Mouse (Mus musculus): ENCODE measurements around the gene 1700123O20Rik. TPM values are rescaled to one million over a fixed set of nuclear protein-coding genes. Genes with fewer than 3 reads are reported as not detected.

1700123O20Rik gene
- polyA plus RNA-seq, 1 experiment from 2014 or later = 106 TPM

DNA sequence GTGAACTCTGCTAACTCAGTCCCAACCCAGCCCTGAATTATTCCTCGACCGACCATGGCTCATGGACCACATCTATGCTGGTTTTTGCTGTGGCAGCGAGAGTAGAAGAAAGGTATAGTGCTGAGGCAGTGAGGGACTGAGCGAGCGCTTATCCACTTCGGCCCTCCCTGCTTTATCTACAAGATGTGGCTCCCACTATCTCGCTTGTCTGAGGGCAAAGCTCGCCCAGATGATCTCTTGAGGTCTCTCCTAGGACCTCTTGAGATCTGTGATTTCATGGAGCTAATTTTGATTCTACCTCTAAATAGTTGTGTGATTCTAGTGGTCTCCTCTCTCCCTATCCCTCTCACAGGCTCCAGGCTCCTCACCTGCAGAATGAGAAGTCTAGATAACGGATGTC lies 23.0 kb downstream of the 1700123O20Rik start:
- 79% methylated on average over 9 of the region's 9 CpGs for WGBS
- Histone ChIP-seq H3K27ac (no peak overlapping the region), H3K9me3 (no peaks in the 10 kb centered on the region), H3K4me2 (replicated peaks) (no peak overlapping the region), H3K4me3 (no peak overlapping the region), H3K9ac (no peak overlapping the region), H3K4me1 (no peaks in the 10 kb centered on the region), H3K27me3 (no peaks in the 10 kb centered on the region), H3K36me3 (no peaks in the 10 kb centered on the region)
- ATAC-seq (ENCODE audit: insufficient number of reproducible peaks, insufficient read depth, low FRiP score, low TSS enrichment) = no peak

DNA sequence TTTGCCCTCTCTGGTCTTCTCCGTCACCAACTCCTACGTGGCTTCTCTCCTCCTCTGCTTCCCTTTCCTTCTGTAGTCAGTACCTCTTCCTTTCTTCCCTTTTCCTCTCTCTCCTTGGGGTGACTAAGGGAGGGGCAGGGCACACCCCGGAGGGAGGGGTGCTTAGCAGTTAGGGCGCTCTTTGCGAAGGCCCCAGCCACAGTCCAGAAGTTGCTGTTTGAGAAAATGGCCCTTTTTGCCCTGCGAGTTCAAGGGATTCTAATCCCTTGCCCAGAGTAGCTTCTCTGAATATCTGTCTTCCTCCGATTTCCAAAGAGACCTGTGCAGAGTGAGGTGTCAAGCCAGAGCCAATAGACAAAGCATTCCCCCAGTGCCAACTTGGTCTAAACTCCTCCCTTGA lies 26.1 kb downstream of the 1700123O20Rik start, which contains the start of gene Cebpe:
Gene Cebpe (minus strand): TSS at position 101 of the 400 bp plus-strand sequence.
- no peak for ATAC-seq (ENCODE audit: insufficient number of reproducible peaks, insufficient read depth, low FRiP score, low TSS enrichment)
- H3K27ac ChIP-seq = no peak within 1 kb of the TSS
- 0 out of 2 replicates have a peak, but pooled peaks cover 5% of the 10 kb centered on the region for H3K4me1 ChIP-seq
- WGBS = 88% methylated on average over 7 of the region's 7 CpGs
- no peaks in the 10 kb centered on the region for H3K36me3 ChIP-seq
- H3K9me3 ChIP-seq = no peaks in the 10 kb centered on the region
- H3K27me3 ChIP-seq = no peaks in the 10 kb centered on the region
- H3K9ac ChIP-seq = no peak within 1 kb of the TSS
- H3K4me2 ChIP-seq (replicated peaks) = no peak within 1 kb of the TSS
- H3K4me3 ChIP-seq = no peak within 1 kb of the TSS

DNA sequence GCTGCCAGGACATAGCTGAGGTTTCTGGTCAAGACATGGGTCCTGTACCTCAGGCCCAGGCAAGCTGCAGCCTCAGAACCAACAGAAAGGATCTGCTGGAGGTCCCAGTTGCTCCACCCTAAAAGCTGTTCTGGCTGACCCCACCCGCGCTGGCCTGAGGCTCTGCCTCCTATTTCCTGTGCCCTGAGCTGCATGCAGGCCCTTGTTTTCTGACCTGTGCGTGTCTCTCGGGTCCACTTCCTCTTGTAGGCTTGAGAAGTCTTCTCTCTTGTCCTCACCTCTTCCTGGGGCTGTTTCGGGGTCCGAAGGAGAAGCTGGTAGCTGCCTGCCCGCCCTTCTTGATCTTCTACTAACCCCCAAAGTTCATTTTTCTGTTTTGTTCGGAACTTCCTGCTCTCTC lies 26.8 kb downstream of the 1700123O20Rik start:
- Histone ChIP-seq H3K9me3 (no peaks in the 10 kb centered on the region), H3K27me3 (no peaks in the 10 kb centered on the region), H3K9ac (no peak overlapping the region), H3K4me1 (0 out of 2 replicates have a peak, but pooled peaks cover 5% of the 10 kb centered on the region), H3K4me2 (replicated peaks) (no peak overlapping the region), H3K4me3 (no peak overlapping the region), H3K27ac (no peak overlapping the region), H3K36me3 (no peaks in the 10 kb centered on the region)
- ATAC-seq (ENCODE audit: insufficient number of reproducible peaks, insufficient read depth, low FRiP score, low TSS enrichment) = no peak
- 40% methylated on average over 8 of the region's 8 CpGs for WGBS

DNA sequence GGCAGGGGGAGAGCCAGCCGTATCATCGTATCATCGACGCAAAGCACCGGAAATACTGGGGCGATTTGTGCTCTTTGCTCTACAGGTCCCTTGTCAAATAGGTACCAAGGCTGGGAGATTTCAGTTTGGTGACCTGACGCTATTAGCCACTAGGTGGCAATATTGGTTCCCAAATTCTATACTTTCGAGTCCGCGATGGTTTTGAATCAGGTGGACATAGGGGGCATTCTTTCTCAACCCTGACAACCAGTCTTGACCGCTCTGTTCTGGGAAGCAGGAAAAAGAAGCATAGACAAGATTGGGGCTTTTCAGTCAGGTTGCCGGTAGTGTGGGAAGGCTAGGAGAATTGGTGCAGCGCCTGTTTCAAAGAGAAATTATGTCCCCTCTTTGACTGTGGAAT lies 28.1 kb downstream of the 1700123O20Rik start:
- Histone ChIP-seq H3K4me1 (0 out of 2 replicates have a peak, but pooled peaks cover 5% of the 10 kb centered on the region), H3K27ac (no peak overlapping the region), H3K36me3 (no peaks in the 10 kb centered on the region), H3K9ac (no peak overlapping the region), H3K9me3 (no peaks in the 10 kb centered on the region), H3K4me3 (peak overlapping the region; percentile 23), H3K27me3 (no peaks in the 10 kb centered on the region), H3K4me2 (replicated peaks) (peak overlapping the region; percentile 55)
- no peak for ATAC-seq (ENCODE audit: insufficient number of reproducible peaks, insufficient read depth, low FRiP score, low TSS enrichment)
- under 1% methylated on average over 13 of the region's 13 CpGs for WGBS

DNA sequence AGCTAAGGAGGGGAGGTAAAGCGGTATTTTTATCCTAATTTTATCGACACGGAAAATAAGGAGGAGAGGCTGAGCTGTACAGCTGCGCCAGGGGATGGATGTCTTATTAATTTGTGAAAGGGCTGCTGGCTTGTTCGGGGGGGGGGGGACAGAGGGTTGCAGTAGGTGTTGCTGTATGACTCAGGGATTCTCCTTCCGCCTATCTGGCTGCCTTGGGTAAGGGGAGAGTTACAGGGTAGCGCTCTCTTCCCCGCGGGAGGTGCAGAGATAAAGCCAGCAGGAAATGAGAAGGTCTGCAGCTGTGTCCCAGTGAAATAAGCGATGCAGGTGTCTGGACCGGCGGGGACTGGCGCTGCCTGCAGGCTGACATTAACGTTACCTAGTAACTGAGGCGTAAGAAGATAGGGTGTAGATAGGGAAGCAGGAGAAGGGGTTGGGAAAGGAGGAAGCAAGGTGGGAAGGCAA lies 28.6 kb downstream of the 1700123O20Rik start:
- H3K9me3 ChIP-seq = no peaks in the 10 kb centered on the region
- 0 out of 2 replicates have a peak, but pooled peaks cover 5% of the 10 kb centered on the region for H3K4me1 ChIP-seq
- peak overlapping the region; percentile 23 for H3K4me3 ChIP-seq
- WGBS = 3% methylated on average over 15 of the region's 15 CpGs
- ATAC-seq (ENCODE audit: insufficient number of reproducible peaks, insufficient read depth, low FRiP score, low TSS enrichment) = no peak
- no peak overlapping the region for H3K27ac ChIP-seq
- no peak overlapping the region for H3K9ac ChIP-seq
- H3K36me3 ChIP-seq = no peaks in the 10 kb centered on the region
- peak overlapping the region; percentile 55 for H3K4me2 ChIP-seq (replicated peaks)
- H3K27me3 ChIP-seq = no peaks in the 10 kb centered on the region

DNA sequence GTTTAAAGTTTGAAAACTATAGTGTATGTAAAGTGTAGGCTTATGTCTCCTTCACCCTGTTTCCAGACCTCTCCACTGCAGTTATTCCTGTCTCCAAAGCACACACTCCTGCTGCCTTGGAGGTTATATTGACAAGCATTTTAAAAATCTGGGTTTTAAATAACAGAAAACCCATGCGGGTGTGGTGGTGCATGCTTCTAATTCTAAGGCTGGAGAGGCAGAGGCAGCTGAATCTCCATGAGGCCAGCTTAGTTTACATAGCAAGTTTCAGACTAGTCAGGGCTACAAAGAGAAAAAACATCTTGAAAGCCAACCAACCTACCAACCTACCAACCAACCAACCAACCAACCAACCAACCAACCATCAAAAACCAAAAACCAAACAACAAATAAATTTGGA lies 29.4 kb downstream of the 1700123O20Rik start:
- H3K4me2 ChIP-seq (replicated peaks) = no peak overlapping the region
- H3K27ac ChIP-seq = no peak overlapping the region
- H3K4me1 ChIP-seq = 0 out of 2 replicates have a peak, but pooled peaks cover 5% of the 10 kb centered on the region

DNA sequence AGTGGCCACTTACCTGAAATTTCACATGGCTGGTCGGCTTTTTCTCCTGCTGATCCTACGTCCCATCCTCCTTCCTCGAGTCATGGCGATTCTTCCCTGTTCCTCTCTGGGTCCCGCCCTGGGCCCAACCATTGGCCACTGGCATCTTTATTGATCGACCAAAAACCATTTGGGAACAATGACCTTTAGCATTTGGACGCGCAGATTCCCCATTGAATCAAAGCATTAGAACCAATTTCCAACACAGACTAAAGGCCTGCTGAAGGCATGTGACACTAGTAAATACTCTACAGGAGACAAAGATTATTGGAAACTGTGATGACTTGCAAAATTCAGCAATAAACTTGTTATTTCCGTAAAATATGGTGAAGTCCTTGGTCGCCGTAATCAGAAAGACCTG lies 34.0 kb downstream of the 1700123O20Rik start:
- Histone ChIP-seq H3K9ac (no peak overlapping the region), H3K4me1 (no peaks in the 10 kb centered on the region), H3K27ac (no peak overlapping the region), H3K4me3 (no peak overlapping the region), H3K9me3 (no peaks in the 10 kb centered on the region), H3K4me2 (replicated peaks) (no peak overlapping the region), H3K27me3 (no peaks in the 10 kb centered on the region), H3K36me3 (no peaks in the 10 kb centered on the region)
- ATAC-seq (ENCODE audit: insufficient number of reproducible peaks, insufficient read depth, low FRiP score, low TSS enrichment) = no peak
- WGBS = 90% methylated on average over 11 of the region's 11 CpGs

More for the DNA sequence above, 29.4 kb downstream of the 1700123O20Rik start:
- Histone ChIP-seq H3K9ac (no peak overlapping the region), H3K9me3 (no peaks in the 10 kb centered on the region), H3K4me3 (no peak overlapping the region), H3K36me3 (no peaks in the 10 kb centered on the region), H3K27me3 (no peaks in the 10 kb centered on the region)
- ATAC-seq (ENCODE audit: insufficient number of reproducible peaks, insufficient read depth, low FRiP score, low TSS enrichment) = no peak
- WGBS = 64% methylated on average over 1 of the region's 1 CpGs

DNA sequence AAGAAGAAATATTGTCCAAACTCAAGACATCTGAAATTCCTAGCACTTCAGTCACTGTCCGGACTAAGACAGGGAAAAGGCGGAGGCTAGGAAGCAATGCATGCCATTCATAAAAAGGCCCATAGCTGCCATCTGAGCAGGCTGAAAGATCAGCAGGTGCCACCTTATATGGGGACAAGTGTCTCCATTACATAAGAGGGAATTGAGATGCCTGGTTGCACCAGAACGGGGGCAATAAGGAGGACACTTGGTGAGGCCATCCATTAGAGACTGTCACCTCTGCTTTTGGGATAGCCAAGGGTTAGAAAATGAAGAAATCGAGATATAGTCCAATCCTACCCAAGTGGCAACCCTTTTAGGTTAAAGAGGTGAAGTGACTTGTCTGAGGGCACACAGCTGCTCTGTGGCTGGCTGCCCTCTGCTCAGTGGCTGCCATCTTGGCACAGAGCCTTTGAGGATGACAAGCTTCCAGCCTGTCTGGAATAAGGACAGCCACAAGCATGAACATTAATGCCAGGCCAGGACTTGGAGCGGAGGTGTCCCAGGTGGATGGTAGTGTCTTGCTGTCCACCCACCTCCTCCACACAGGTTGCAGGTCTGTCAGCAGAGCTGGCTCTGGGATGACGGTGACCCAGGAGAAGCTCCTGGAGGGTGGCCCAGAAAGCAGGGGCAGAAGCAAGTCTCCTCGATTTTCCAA lies 34.8 kb downstream of the 1700123O20Rik start:
- H3K9me3 ChIP-seq = no peaks in the 10 kb centered on the region
- no peaks in the 10 kb centered on the region for H3K27me3 ChIP-seq
- ATAC-seq (ENCODE audit: insufficient number of reproducible peaks, insufficient read depth, low FRiP score, low TSS enrichment) = no peak
- H3K4me2 ChIP-seq (replicated peaks) = no peak overlapping the region
- no peaks in the 10 kb centered on the region for H3K4me1 ChIP-seq
- H3K27ac ChIP-seq = no peak overlapping the region
- no peak overlapping the region for H3K9ac ChIP-seq
- no peak overlapping the region for H3K4me3 ChIP-seq
- WGBS = 84% methylated on average over 7 of the region's 7 CpGs
- no peaks in the 10 kb centered on the region for H3K36me3 ChIP-seq

DNA sequence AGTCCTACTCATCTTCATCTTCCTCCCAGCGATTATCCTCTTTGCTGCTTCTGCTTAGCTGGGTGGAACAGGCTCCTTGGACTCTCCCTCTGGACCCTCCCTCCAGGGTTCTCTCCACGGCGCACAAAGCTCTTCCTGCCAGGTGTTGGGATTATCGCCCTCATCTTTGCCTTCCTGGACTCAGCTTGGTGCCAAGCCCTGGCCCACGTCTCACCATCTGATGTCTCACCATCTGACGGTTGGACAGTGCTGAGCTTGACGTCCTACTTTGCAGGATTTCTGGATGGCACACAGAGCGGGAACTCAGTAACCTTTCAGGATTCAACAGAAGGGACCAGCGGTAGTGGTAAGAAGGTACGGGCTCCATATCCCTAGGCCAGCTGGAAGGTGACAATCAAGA lies 35.7 kb downstream of the 1700123O20Rik start:
- 80% methylated on average over 10 of the region's 10 CpGs for WGBS
- no peak overlapping the region for H3K9ac ChIP-seq
- no peak for ATAC-seq (ENCODE audit: insufficient number of reproducible peaks, insufficient read depth, low FRiP score, low TSS enrichment)
- no peak overlapping the region for H3K27ac ChIP-seq
- H3K4me2 ChIP-seq (replicated peaks) = no peak overlapping the region
- H3K4me1 ChIP-seq = no peaks in the 10 kb centered on the region
- H3K36me3 ChIP-seq = no peaks in the 10 kb centered on the region
- no peak overlapping the region for H3K4me3 ChIP-seq
- no peaks in the 10 kb centered on the region for H3K27me3 ChIP-seq
- no peaks in the 10 kb centered on the region for H3K9me3 ChIP-seq

DNA sequence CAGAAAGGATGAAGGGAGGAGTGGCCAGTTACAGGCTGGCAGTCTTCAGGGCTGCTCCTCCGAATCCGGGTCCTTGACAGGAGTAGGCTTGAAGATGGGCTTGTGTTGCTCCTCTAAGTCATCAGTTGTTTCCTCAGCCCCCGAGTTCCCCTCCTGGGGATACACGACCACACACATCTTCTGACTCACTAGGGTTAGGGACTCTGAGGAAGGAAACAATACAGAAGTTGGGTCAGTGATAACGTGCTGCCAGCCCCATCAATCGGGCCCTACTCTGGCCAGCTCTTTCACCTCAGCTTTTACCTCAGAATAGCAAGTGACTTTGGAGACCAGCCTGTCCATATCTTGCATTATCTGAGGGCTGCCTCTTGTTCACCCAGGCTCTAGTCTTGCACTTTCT lies 38.0 kb downstream of the 1700123O20Rik start:
- Histone ChIP-seq H3K9ac (no peak overlapping the region), H3K4me1 (no peaks in the 10 kb centered on the region), H3K27me3 (no peaks in the 10 kb centered on the region), H3K27ac (no peak overlapping the region), H3K36me3 (no peaks in the 10 kb centered on the region), H3K4me2 (replicated peaks) (no peak overlapping the region), H3K9me3 (no peaks in the 10 kb centered on the region), H3K4me3 (no peak overlapping the region)
- WGBS = 83% methylated on average over 6 of the region's 6 CpGs
- ATAC-seq (ENCODE audit: insufficient number of reproducible peaks, insufficient read depth, low FRiP score, low TSS enrichment) = no peak

DNA sequence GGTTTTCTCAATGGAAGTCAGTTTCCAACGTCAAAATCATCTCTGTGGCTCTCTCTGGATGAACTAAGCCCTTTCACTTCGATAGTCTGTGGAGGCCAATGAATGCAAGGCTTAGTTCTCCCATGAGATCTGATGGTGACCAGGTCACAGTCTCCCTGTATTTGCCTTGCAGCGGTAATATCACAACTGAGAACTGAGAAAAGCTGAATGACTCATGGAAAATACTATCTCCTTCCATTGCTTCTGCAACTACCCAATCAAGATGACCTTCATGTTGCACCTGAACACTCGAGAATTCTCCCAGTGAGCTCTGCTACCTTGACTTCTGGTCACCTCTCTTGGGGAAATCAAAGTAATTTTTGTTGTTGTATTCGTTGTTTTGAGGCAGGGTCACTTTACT lies 41.5 kb downstream of the 1700123O20Rik start:
- Histone ChIP-seq H3K9ac (no peak overlapping the region), H3K4me2 (replicated peaks) (no peak overlapping the region), H3K9me3 (no peaks in the 10 kb centered on the region), H3K27me3 (no peaks in the 10 kb centered on the region), H3K36me3 (no peaks in the 10 kb centered on the region), H3K4me3 (no peak overlapping the region), H3K27ac (no peak overlapping the region), H3K4me1 (no peaks in the 10 kb centered on the region)
- ATAC-seq (ENCODE audit: insufficient number of reproducible peaks, insufficient read depth, low FRiP score, low TSS enrichment) = no peak
- 73% methylated on average over 5 of the region's 5 CpGs for WGBS

DNA sequence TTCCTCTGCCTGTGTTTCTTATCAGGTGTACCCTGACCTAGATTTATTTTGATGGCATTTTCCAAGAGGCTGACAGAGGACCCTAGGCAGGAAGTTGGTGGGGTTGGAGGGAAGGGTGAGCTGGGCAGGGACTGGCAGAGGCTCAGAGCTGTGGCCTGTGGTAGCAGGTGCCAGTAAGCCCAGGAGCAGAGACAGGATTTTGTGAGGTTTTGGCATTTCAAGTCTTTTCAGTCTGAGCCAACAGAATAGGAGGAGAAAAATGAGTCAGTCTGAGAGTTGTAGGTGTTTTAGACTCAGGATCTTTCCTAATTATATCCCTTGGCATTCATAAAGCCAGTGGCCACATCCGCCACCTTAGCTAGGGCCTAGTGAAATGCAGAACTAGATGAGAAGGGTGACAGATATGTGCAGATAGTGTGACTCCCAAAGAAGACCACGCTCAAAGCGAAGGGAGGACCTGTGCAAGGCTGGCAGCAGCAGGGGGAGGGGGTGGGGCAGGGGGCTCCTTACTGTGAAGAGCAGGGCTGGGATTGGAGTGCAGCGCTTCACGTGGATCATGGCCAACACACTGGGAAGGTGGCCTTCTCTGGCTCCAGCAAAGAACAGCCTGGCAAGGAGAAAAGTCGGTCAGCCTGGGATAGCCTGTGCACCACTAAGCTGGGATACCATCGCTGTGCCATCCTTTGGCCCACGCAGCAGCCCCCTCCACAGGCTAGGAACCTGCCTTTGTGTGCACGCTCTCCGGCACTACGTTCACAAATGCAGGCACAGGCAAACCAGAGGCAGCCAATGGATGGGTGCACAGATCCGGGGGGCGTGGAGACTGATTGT lies 43.0 kb downstream of the 1700123O20Rik start:
- H3K4me2 ChIP-seq (replicated peaks) = no peak overlapping the region
- no peaks in the 10 kb centered on the region for H3K27me3 ChIP-seq
- no peaks in the 10 kb centered on the region for H3K36me3 ChIP-seq
- no peaks in the 10 kb centered on the region for H3K4me1 ChIP-seq
- H3K9me3 ChIP-seq = no peaks in the 10 kb centered on the region
- no peak overlapping the region for H3K4me3 ChIP-seq
- H3K27ac ChIP-seq = no peak overlapping the region
- no peak for ATAC-seq (ENCODE audit: insufficient number of reproducible peaks, insufficient read depth, low FRiP score, low TSS enrichment)
- no peak overlapping the region for H3K9ac ChIP-seq
- 69% methylated on average over 13 of the region's 13 CpGs for WGBS

All from embryonic facial prominence, embryonic 12.5 days (tissue).